Mouse (Mus musculus) forebrain, embryonic 11.5 days (tissue): ENCODE results near the gene Gnb1l. TPM values are rescaled to one million over a fixed set of nuclear protein-coding genes. Genes with fewer than 3 reads are reported as not detected.
A peak's percentile ranks its signal among the peaks of the same experiment; 100 is the strongest.
"Not testable (repeated sequence)": the region's sequence is repeated elsewhere in the genome, so short reads cannot be mapped to it uniquely, and the experiment has no call there.

Source experiments
- ATAC-seq: fragments of 200-750 bp; cut with Nextera tagmentation; replicated peaks from 2 replicates; pipeline ENCODE4 v1.8.0; 2017; ENCODE audit warnings: moderate TSS enrichment; ENCODE audit not compliant: low FRiP score
- DNase-seq: peaks from one replicate; pipeline ENCODE4 v3.0.0-alpha.2; 2017; ENCODE audit warnings: low spot score
- H3K27ac ChIP-seq: fragments of 300-500 bp; sonication (generic); 2 replicates; pipeline ENCODE4 v1.5.1; 2014; ENCODE audit warnings: low read depth, low read length
- H3K27me3 ChIP-seq: fragments of 300-500 bp; sonication (generic); 2 replicates; pipeline ENCODE4 v1.6.1; 2014; ENCODE audit warnings: mild to moderate bottlenecking, low read length, mixed read lengths; ENCODE audit not compliant: control insufficient read depth, insufficient read depth
- H3K36me3 ChIP-seq: fragments of 300-500 bp; sonication (generic); 2 replicates; pipeline ENCODE4 v1.6.1; 2014; ENCODE audit warnings: mild to moderate bottlenecking, low read length, moderate library complexity, mixed read lengths; ENCODE audit not compliant: control insufficient read depth, insufficient read depth
- H3K4me1 ChIP-seq: fragments of 300-500 bp; sonication (generic); replicated peaks from 2 replicates; pipeline ENCODE4 v1.6.1; 2014; ENCODE audit warnings: low read length, mixed read lengths; ENCODE audit not compliant: control insufficient read depth, insufficient read depth
- H3K4me2 ChIP-seq: fragments of 300-500 bp; sonication (generic); 2 replicates; pipeline ENCODE4 v1.6.1; 2014; ENCODE audit warnings: low read depth, mild to moderate bottlenecking, low read length, moderate library complexity, mixed read lengths; ENCODE audit not compliant: severe bottlenecking
- H3K4me3 ChIP-seq: fragments of 300-500 bp; sonication (generic); 2 replicates; pipeline ENCODE4 v1.5.1; 2014; ENCODE audit warnings: low read depth, low read length
- H3K9ac ChIP-seq: fragments of 300-500 bp; sonication (generic); 2 replicates; pipeline ENCODE4 v1.6.1; 2014; ENCODE audit warnings: low read length
- H3K9me3 ChIP-seq: fragments of 300-500 bp; sonication (generic); 2 replicates; pipeline ENCODE4 v1.6.1; 2016; ENCODE audit warnings: low read length, mixed read lengths; ENCODE audit not compliant: control insufficient read depth
- WGBS: fragments of 180-500 bp; shearing (Covaris S2); extraction: QIAGEN DNeasy Blood & Tissue Kit; methylation state at CpG from one replicate; pipeline ENCODE4 v1.1.7; 2014; 5-methylcytosine and 5-hydroxymethylcytosine counted together
- polyA plus RNA-seq: library from polyadenylated mRNA; unstranded; fragments of >200 nt; fragmentation: Nextera tagmentation; extraction: Ambion mirVana; gene quantifications from 2 replicates; pipeline ENCODE4 v1.2.1, GENCODE M21; 2014

Gnb1l gene
- polyA plus RNA-seq, 1 experiment from 2014 or later, result 14.9 TPM

DNA sequence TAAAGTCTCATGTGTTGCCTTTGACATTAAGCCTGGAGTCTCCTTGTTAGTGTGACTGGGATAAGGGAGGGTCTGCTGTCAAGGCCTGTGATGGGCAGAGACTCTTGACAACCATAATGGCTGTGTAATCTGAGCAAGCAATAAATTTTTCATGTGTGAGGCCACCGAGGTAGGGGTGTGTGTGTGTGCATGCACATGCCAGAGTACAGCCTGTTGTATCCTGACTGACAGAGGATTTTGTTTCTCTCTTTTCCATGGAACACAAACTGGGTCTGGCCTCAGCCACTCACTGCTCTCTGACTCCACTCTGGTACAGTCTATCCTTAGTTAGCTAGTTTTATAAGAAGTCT lies 8.7 kb downstream of the Gnb1l start:
- Histone ChIP-seq H3K9ac (no peak overlapping the region), H3K4me1 (no peaks in the 10 kb centered on the region; the same call in 1 of the 2 replicates), H3K27ac (no peak overlapping the region), H3K27me3 (no peaks in the 10 kb centered on the region), H3K36me3 (no peaks in the 10 kb centered on the region; the same call in 1 of the 2 replicates), H3K9me3 (no peaks in the 10 kb centered on the region), H3K4me2 (no peak overlapping the region), H3K4me3 (no peak overlapping the region)
- DNase-seq (no peak), ATAC-seq (no peak)
- WGBS, result 78% methylated on average over 1 of the region's 1 CpGs

DNA sequence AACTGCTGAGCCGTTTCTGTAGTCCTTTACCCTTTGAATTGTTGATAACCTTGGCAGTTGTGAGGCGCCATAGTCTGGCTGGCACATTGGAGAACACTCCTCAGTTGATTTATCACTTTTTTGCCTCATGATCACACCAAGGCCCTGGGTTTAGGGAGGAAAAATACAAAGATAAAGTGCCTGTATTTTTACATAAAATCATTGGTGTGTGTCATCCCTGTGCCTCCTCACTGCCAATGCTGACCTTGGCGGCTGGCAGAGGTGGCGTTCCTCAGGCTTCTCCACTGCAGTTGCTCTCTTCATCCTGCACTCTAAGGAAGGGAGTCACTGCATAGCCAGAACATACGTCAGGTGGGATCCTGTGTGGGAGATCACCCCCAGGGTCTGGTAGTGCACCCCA lies 13.2 kb downstream of the Gnb1l start:
- Histone ChIP-seq H3K27me3 (no peaks in the 10 kb centered on the region), H3K4me2 (no peak overlapping the region), H3K4me1 (no peaks in the 10 kb centered on the region; the same call in 1 of the 2 replicates), H3K9me3 (no peaks in the 10 kb centered on the region; the same call in 1 of the 2 replicates), H3K27ac (no peak overlapping the region), H3K4me3 (no peak overlapping the region), H3K36me3 (no peaks in the 10 kb centered on the region), H3K9ac (no peak overlapping the region)
- DNase-seq (no peak), ATAC-seq (no peak)
- WGBS, result 88% methylated on average over 5 of the region's 5 CpGs

- ATAC-seq (no peak), DNase-seq (no peak)
- no peaks in the 10 kb centered on the region for H3K27me3 ChIP-seq
- H3K4me3 ChIP-seq, result no peak overlapping the region
- no peak overlapping the region for H3K9ac ChIP-seq
- no peaks in the 10 kb centered on the region for H3K36me3 ChIP-seq
- 90% methylated on average over 6 of the region's 6 CpGs for WGBS
- no peaks in the 10 kb centered on the region; the same call in 1 of the 2 replicates for H3K9me3 ChIP-seq
- H3K4me1 ChIP-seq, result no peaks in the 10 kb centered on the region; the same call in 1 of the 2 replicates
- H3K4me2 ChIP-seq, result no peak overlapping the region
- H3K27ac ChIP-seq, result no peak overlapping the region
Measured at GRCm38 (mm10) chr16:18513508-18513907, 15.0 kb downstream of the Gnb1l start.

GRCm38 (mm10) chr16:18518091-18518490 lies 19.6 kb downstream of the Gnb1l start:
- DNase-seq (peak; percentile 44), ATAC-seq (no peak)
- no peaks in the 10 kb centered on the region for H3K27me3 ChIP-seq
- H3K4me1 ChIP-seq, result no peaks in the 10 kb centered on the region
- H3K4me3 ChIP-seq, result no peak overlapping the region
- no peak overlapping the region for H3K9ac ChIP-seq
- no peak overlapping the region for H3K27ac ChIP-seq
- no peaks in the 10 kb centered on the region for H3K36me3 ChIP-seq
- no peaks in the 10 kb centered on the region; the same call in 1 of the 2 replicates for H3K9me3 ChIP-seq
- no peak overlapping the region for H3K4me2 ChIP-seq

DNA sequence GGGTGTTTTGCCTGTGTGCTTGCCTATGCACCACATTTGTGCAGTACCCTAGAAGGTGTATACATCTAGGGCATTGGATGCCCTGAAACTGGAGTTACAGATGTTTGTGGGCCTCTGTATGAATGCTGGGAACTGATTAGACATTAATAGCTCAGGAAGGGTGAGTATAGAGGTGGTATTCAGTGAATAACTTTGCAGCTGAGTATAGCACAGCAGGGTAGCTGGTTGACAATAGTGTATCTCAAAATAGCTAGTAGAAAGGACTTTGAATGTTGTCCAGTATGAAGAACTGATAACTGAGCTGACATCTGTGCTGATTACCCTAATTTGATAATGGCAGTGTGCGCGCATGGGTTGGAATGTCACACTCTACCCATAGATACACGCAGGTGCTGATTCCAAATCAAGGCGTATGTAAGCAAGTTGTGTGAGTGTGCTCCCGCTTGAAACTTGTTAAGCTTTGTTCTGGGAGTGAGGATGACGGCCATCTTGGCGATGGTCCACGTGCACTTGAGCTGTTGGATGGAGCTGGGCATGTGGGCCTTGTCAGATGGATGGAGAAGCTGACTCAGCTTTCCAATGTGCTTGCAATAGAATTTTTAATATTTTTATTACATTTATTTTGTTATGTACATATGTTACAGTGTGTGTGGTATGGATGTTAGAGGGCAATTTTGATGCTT lies 25.2 kb downstream of the Gnb1l start:
- H3K4me1 ChIP-seq, result no peaks in the 10 kb centered on the region

GRCm38 (mm10) chr16:18528656-18529055 lies 30.1 kb downstream of the Gnb1l start:
- ATAC-seq (no peak), DNase-seq (no peak)
- Histone ChIP-seq H3K27ac (no peak overlapping the region), H3K9me3 (no peaks in the 10 kb centered on the region), H3K36me3 (no peaks in the 10 kb centered on the region), H3K27me3 (no peaks in the 10 kb centered on the region), H3K4me1 (no peaks in the 10 kb centered on the region), H3K4me2 (no peak overlapping the region), H3K9ac (no peak overlapping the region), H3K4me3 (no peak overlapping the region)
- 87% methylated on average over 5 of the region's 5 CpGs for WGBS

More for the DNA sequence above, 25.2 kb downstream of the Gnb1l start:
- Histone ChIP-seq H3K27ac (no peak overlapping the region), H3K27me3 (no peaks in the 10 kb centered on the region), H3K36me3 (no peaks in the 10 kb centered on the region), H3K9ac (no peak overlapping the region), H3K4me3 (no peak overlapping the region), H3K9me3 (no peaks in the 10 kb centered on the region), H3K4me2 (no peak overlapping the region)
- ATAC-seq (no peak), DNase-seq (peak; percentile 36)
- WGBS, result 90% methylated on average over 8 of the region's 8 CpGs

DNA sequence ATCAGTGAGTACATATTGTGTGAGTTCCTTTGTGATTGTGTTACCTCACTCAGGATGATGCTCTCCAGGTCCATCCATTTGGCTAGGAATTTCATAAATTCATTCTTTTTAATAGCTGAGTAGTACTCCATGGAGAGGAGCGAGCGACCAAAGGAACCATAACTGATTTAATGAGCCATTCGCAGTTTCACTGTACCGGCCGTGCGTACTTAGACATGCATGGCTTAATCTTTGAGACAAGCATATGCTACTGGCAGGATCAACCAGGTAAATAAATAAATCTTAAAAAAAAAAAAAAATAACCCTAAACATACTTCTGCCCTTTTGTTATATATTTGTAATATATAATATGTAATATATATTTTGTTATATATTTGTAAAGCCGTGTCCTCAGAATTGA lies 34.5 kb downstream of the Gnb1l start:
- H3K4me2 ChIP-seq, H3K4me3 ChIP-seq, H3K27ac ChIP-seq, H3K9ac ChIP-seq, DNase-seq, H3K27me3 ChIP-seq, H3K4me1 ChIP-seq, H3K36me3 ChIP-seq, H3K9me3 ChIP-seq: not testable (repeated sequence)
- WGBS, result 96% methylated on average over 7 of the region's 7 CpGs
- peak; percentile 100 for ATAC-seq

- Histone ChIP-seq H3K9me3 (no peaks in the 10 kb centered on the region), H3K4me1 (no peaks in the 10 kb centered on the region), H3K4me3 (no peak overlapping the region), H3K27me3 (no peaks in the 10 kb centered on the region), H3K27ac (no peak overlapping the region), H3K4me2 (no peak overlapping the region), H3K36me3 (no peaks in the 10 kb centered on the region), H3K9ac (no peak overlapping the region)
- DNase-seq (peak; percentile 36), ATAC-seq (no peak)
- 87% methylated on average over 3 of the region's 3 CpGs for WGBS
Measured at GRCm38 (mm10) chr16:18537407-18537990, 39.0 kb downstream of the Gnb1l start.

DNA sequence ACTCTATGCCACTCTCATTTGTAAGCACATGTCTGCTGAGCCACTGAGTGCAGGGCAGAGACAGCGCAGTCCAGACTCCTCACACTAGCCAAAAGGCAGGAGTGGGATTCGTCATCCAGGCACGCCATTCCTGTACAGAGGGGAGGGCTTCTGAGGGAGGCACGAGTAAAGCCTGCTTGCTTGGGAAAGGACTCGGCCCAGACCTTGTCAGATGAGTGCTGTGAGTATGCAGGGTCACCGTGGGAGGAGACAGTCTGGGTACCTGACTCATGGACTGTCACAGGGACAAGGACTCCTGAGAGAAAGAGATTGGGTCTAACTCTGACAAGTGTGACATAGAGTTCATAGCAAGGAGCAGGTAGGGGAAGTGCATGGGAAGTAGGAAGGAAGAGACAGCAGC lies 40.8 kb downstream of the Gnb1l start:
- DNase-seq, result no peak
- Histone ChIP-seq H3K27ac (no peak overlapping the region), H3K9ac (no peak overlapping the region), H3K9me3 (no peaks in the 10 kb centered on the region), H3K36me3 (no peaks in the 10 kb centered on the region), H3K4me3 (no peak overlapping the region), H3K27me3 (no peaks in the 10 kb centered on the region), H3K4me1 (no peaks in the 10 kb centered on the region), H3K4me2 (no peak overlapping the region)
- WGBS, result 80% methylated on average over 6 of the region's 6 CpGs
- no peak for ATAC-seq
